Mouse (Mus musculus): Measurements from ENCODE around the gene Wnt3. TPM values are rescaled to one million over a fixed set of nuclear protein-coding genes. Genes with fewer than 3 reads are reported as not detected.

Gene Wnt3
- total and polyA plus RNA-seq, 3 experiments: 0.04 TPM; not detected in 2

DNA sequence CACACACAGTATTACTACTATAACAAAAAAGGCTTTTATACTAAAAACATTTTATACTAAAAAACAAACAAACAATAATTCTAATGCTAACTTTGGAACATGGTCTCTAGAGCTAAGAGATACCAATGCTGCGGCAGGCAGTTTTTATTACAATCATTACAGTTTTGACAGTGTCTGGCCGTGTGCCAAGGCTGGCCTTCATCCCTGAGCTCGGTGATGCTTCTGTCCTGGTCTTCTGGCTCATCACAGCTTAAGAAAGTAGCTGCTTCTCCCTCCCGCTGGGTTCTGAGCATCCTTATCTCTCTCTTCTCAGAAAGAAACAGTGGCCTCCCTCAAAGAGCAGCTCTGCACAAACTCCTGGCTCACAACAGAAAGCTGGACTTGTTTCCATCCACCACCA lies 56.0 kb downstream of the Wnt3 start:
- DNase-seq (ENCODE audit: extremely low read depth): no peak
- dilution Hi-C loops (cut with MboI; ENCODE audit: extremely low pct_ligation_motif_present, extremely low pct_unique_long_range_greater_than_20kb, low sequenced_read_pairs) (no loop called here), in situ Hi-C loops (cut with MboI; ENCODE audit: low pct_ligation_motif_present, low pct_unique_long_range_greater_than_20kb, low sequenced_read_pairs) (no loop called here)
- Histone ChIP-seq H3K4me2 (ENCODE audit: insufficient read depth, low read depth, poor library complexity, severe bottlenecking) (no peak overlapping the region), H3K4me1 (ENCODE audit: control insufficient read depth in 1 of 2, insufficient read depth in 2 of 2) (no peaks in the 10 kb centered on the region), H3K9me3 (replicated peaks; ENCODE audit: low read length) (no peaks in the 10 kb centered on the region), H3K9ac (ENCODE audit: insufficient read depth, low read depth) (no peak overlapping the region), H3K79me2 (replicated peaks; ENCODE audit: control insufficient read depth, extremely low read depth, insufficient read depth, poor library complexity, severe bottlenecking) (no peaks in the 10 kb centered on the region), H3K27me3 (replicated peaks) (no peaks in the 10 kb centered on the region), H3K4me3 (replicated peaks in 1 of 3; ENCODE audit: low read depth in 2 of 3, low read length in 2 of 3, poor library complexity in 1 of 3) (no peak overlapping the region), H3K27ac (ENCODE audit: insufficient read depth, low read depth) (no peak overlapping the region), H3K36me3 (replicated peaks in 1 of 2; ENCODE audit: control insufficient read depth in 1 of 2, insufficient read depth in 1 of 2, low read length in 1 of 2) (peaks cover 25 to 90% of the 10 kb centered on the region in 2 experiments)
- TF ChIP-seq MAZ (IDR thresholded peaks at IDR 0.05; ENCODE audit: low read depth, low read length): no peak
- TF ChIP-seq EP300 (IDR thresholded peaks at IDR 0.05; ENCODE audit: low read length): no peak
- no peak for TF ChIP-seq JUN (IDR thresholded peaks at IDR 0.05; ENCODE audit: insufficient read depth, low read depth, low read length)
- no peak for TF ChIP-seq SIN3A (IDR thresholded peaks at IDR 0.05; ENCODE audit: low read length)
- no peak for TF ChIP-seq NRF1 (IDR thresholded peaks at IDR 0.05; ENCODE audit: low read depth, low read length)
- no peak for TF ChIP-seq ZKSCAN1 (IDR thresholded peaks at IDR 0.05; ENCODE audit: borderline replicate concordance, low read depth, low read length)
- TF ChIP-seq BHLHE40 (IDR thresholded peaks at IDR 0.05; ENCODE audit: low read depth, low read length): no peak
- TF ChIP-seq MAFK (IDR thresholded peaks at IDR 0.05; ENCODE audit: insufficient replicate concordance, low read length): no peak
- TF ChIP-seq TBP (conservative IDR thresholded peaks at IDR 0.05; ENCODE audit: low read depth, low read length): no peak
- no peak for TF ChIP-seq IRF4 (IDR thresholded peaks at IDR 0.05; ENCODE audit: low read depth, low read length)
- TF ChIP-seq ELF1 (IDR thresholded peaks at IDR 0.05; ENCODE audit: low read depth, low read length): no peak
- TF ChIP-seq USF2 (conservative IDR thresholded peaks at IDR 0.05; ENCODE audit: low read depth, low read length): no peak
- no peak for TF ChIP-seq CHD1 (IDR thresholded peaks at IDR 0.05; ENCODE audit: low read depth, low read length)
- no peak for TF ChIP-seq USF1 (IDR thresholded peaks at IDR 0.05; ENCODE audit: low read depth, low read length)
- no peak for TF ChIP-seq RCOR1 (conservative IDR thresholded peaks at IDR 0.05; ENCODE audit: low read depth, low read length)

DNA sequence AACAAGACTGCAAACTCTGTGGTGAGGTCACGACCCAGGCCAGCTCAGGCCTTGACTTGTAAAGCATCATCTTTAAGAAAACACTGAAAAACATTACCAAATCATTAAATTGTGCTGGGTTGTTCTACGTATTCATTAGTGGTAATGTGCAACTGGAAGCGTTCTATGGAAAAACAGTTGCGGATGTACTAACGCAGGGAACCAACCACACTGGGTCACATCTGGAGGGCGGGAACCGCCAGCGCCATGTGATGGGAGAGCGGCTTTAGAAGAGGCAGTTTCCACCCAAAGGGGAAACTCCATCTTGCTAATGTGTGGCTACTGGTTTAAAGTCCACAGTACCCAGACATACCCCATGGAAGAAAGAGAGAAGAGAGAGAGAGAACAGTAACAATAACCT lies 56.5 kb downstream of the Wnt3 start:
- Histone ChIP-seq H3K27ac (ENCODE audit: insufficient read depth, low read depth) (no peak overlapping the region), H3K9me3 (replicated peaks; ENCODE audit: low read length) (no peaks in the 10 kb centered on the region), H3K79me2 (replicated peaks; ENCODE audit: control insufficient read depth, extremely low read depth, insufficient read depth, poor library complexity, severe bottlenecking) (no peaks in the 10 kb centered on the region), H3K27me3 (replicated peaks) (no peaks in the 10 kb centered on the region), H3K4me1 (ENCODE audit: control insufficient read depth in 1 of 2, insufficient read depth in 2 of 2) (no peaks in the 10 kb centered on the region), H3K4me3 (replicated peaks in 1 of 3; ENCODE audit: low read depth in 2 of 3, low read length in 2 of 3, poor library complexity in 1 of 3) (no peak overlapping the region), H3K9ac (ENCODE audit: insufficient read depth, low read depth) (no peak overlapping the region), H3K4me2 (ENCODE audit: insufficient read depth, low read depth, poor library complexity, severe bottlenecking) (no peak overlapping the region), H3K36me3 (replicated peaks in 1 of 2; ENCODE audit: control insufficient read depth in 1 of 2, insufficient read depth in 1 of 2, low read length in 1 of 2) (peaks cover 22 to 90% of the 10 kb centered on the region in 2 experiments)
- no peak for TF ChIP-seq CTCF (conservative IDR thresholded peaks at IDR 0.05 in 1 of 2, IDR thresholded peaks at IDR 0.05 in 1 of 2; ENCODE audit: low read depth in 2 of 2, low read length in 2 of 2)
- no peak for TF ChIP-seq MEF2A (IDR thresholded peaks at IDR 0.05; ENCODE audit: borderline replicate concordance, low read depth, low read length)
- no peak for TF ChIP-seq KAT2A (IDR thresholded peaks at IDR 0.05; ENCODE audit: insufficient replicate concordance, low read length)
- no peak for TF ChIP-seq SMC3 (IDR thresholded peaks at IDR 0.05; ENCODE audit: low read depth, low read length)
- no peak for TF ChIP-seq MYC (IDR thresholded peaks at IDR 0.05; ENCODE audit: low read depth, low read length)
- TF ChIP-seq POLR2A (IDR thresholded peaks at IDR 0.05; ENCODE audit: low read depth, low read length): no peak
- no peak for TF ChIP-seq TBP (conservative IDR thresholded peaks at IDR 0.05; ENCODE audit: low read depth, low read length)
- TF ChIP-seq ZKSCAN1 (IDR thresholded peaks at IDR 0.05; ENCODE audit: borderline replicate concordance, low read depth, low read length): no peak
- TF ChIP-seq GABPA (IDR thresholded peaks at IDR 0.05; ENCODE audit: insufficient replicate concordance, low read depth, low read length): no peak
- no peak for TF ChIP-seq ZMIZ1 (IDR thresholded peaks at IDR 0.05; ENCODE audit: low read depth, low read length)
- no peak for TF ChIP-seq MAFK (IDR thresholded peaks at IDR 0.05; ENCODE audit: insufficient replicate concordance, low read length)
- TF ChIP-seq JUND (conservative IDR thresholded peaks at IDR 0.05; ENCODE audit: low read depth, low read length): no peak
- TF ChIP-seq JUN (IDR thresholded peaks at IDR 0.05; ENCODE audit: insufficient read depth, low read depth, low read length): no peak
- no peak for TF ChIP-seq ETS1 (conservative IDR thresholded peaks at IDR 0.05; ENCODE audit: low read depth, low read length)
- no peak for TF ChIP-seq POLR2AphosphoS2 (IDR thresholded peaks at IDR 0.05; ENCODE audit: low read depth, low read length)
- in situ Hi-C loops (cut with MboI; ENCODE audit: low pct_ligation_motif_present, low pct_unique_long_range_greater_than_20kb, low sequenced_read_pairs) (no loop called here), dilution Hi-C loops (cut with MboI; ENCODE audit: extremely low pct_ligation_motif_present, extremely low pct_unique_long_range_greater_than_20kb, low sequenced_read_pairs) (no loop called here)
- no peak for DNase-seq (ENCODE audit: extremely low read depth)
